Mouse (Mus musculus) bone marrow macrophage, adult 2 months (primary cell): ENCODE measurements around the gene Stk32c.

Source experiments
- CTCF ChIP-seq: IDR thresholded peaks from 2 replicates; pipeline ENCODE4 v1.5.1; 2012; ENCODE audit warnings: low read depth, mild to moderate bottlenecking, low read length, moderate library complexity
- POLR2A ChIP-seq: IDR thresholded peaks from 2 replicates; pipeline ENCODE4 v1.6.1; 2012; ENCODE audit warnings: mild to moderate bottlenecking, low read depth, low read length, borderline replicate concordance

DNA sequence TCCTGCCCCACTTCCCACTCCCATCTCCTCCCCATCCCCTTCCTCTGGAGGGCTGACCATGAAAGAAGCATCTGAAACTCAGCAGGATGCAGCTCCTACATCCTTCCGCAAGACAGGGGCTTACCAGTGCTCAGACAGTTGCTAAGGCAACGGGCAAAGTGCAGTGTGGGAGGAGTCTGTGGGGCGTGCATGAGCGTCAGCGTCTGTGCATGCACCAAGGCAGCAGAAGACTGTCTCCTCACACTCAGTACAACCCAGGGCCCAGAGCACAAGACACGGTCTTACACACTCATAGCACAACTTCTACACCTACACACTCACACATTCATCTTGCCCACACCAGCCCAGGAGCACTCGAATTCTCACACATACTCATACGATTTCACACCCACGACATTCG lies 62.0 kb downstream of the Stk32c start:
- TF ChIP-seq CTCF (no peak), POLR2A (no peak)
